Mouse (Mus musculus): ENCODE results near the gene Ube2r2. TPM values are rescaled to one million over a fixed set of nuclear protein-coding genes. Genes with fewer than 3 reads are reported as not detected.

Ube2r2 gene
- 92.7 and 108 TPM in 2 replicates for polyA plus RNA-seq (2016; fragmentation: Nextera tagmentation; extraction: Ambion mirVana)

- H3K4me3 ChIP-seq, result peak within 1 kb of the TSS; percentile 94
- peak within 1 kb of the TSS; percentile 100 for H3K9ac ChIP-seq
- no peaks in the 10 kb centered on the region for H3K9me3 ChIP-seq
- H3K4me1 ChIP-seq, result peaks cover 4% of the 10 kb centered on the region; the same call in 1 of the 2 replicates
- under 1% methylated on average over 65 of the region's 65 CpGs for WGBS
- no peaks in the 10 kb centered on the region for H3K27me3 ChIP-seq (replicated peaks)
- H3K4me2 ChIP-seq (replicated peaks), result peak within 1 kb of the TSS; percentile 77
- peaks cover 10% of the 10 kb centered on the region; the same call in 1 of the 2 replicates for H3K36me3 ChIP-seq
- peak within 1 kb of the TSS; percentile 100 for H3K27ac ChIP-seq
- peak; percentile 83 for ATAC-seq (ENCODE audit: low FRiP score, low read depth)
These were observed at the start of gene Ube2r2 for GRCm38 (mm10) chr4:41135711-41136453. Gene Ube2r2 (plus strand): TSS chr4:41135743.

- Histone ChIP-seq H3K4me1 (no peaks in the 10 kb centered on the region), H3K9me3 (no peaks in the 10 kb centered on the region), H3K27ac (no peak overlapping the region), H3K4me3 (no peak overlapping the region), H3K4me2 (replicated peaks) (no peak overlapping the region), H3K36me3 (no peaks in the 10 kb centered on the region), H3K9ac (no peak overlapping the region), H3K27me3 (replicated peaks) (no peaks in the 10 kb centered on the region)
- no peak for ATAC-seq (ENCODE audit: low FRiP score, low read depth)
- 77% methylated on average over 9 of the region's 9 CpGs for WGBS
These were observed 48.6 kb upstream of the Ube2r2 start for GRCm38 (mm10) chr4:41086947-41087346.

- Histone ChIP-seq H3K4me1 (no peaks in the 10 kb centered on the region), H3K4me2 (replicated peaks) (no peak overlapping the region)
- WGBS, result 84% methylated on average over 16 of the region's 16 CpGs
These were observed 47.9 kb upstream of the Ube2r2 start for GRCm38 (mm10) chr4:41087459-41088298.

GRCm38 (mm10) chr4:41089189-41089588, 46.4 kb upstream of the Ube2r2 start:
- no peak for ATAC-seq (ENCODE audit: low FRiP score, low read depth)
- Histone ChIP-seq H3K27me3 (replicated peaks) (no peaks in the 10 kb centered on the region), H3K36me3 (no peaks in the 10 kb centered on the region), H3K27ac (no peak overlapping the region), H3K9me3 (no peaks in the 10 kb centered on the region), H3K4me2 (replicated peaks) (no peak overlapping the region), H3K4me1 (no peaks in the 10 kb centered on the region), H3K9ac (no peak overlapping the region), H3K4me3 (no peak overlapping the region)
- 80% methylated on average over 4 of the region's 4 CpGs for WGBS

More at GRCm38 (mm10) chr4:41087459-41088298, 47.9 kb upstream of the Ube2r2 start:
- Histone ChIP-seq H3K9me3 (no peaks in the 10 kb centered on the region), H3K36me3 (no peaks in the 10 kb centered on the region), H3K4me3 (no peak overlapping the region), H3K27me3 (replicated peaks) (no peaks in the 10 kb centered on the region), H3K27ac (no peak overlapping the region), H3K9ac (no peak overlapping the region)
- no peak for ATAC-seq (ENCODE audit: low FRiP score, low read depth)

- no peak overlapping the region for H3K4me3 ChIP-seq
- no peak for ATAC-seq (ENCODE audit: low FRiP score, low read depth)
- H3K9ac ChIP-seq, result no peak overlapping the region
- no peaks in the 10 kb centered on the region for H3K4me1 ChIP-seq
- WGBS, result 71% methylated on average over 2 of the region's 2 CpGs
- no peak overlapping the region for H3K4me2 ChIP-seq (replicated peaks)
- H3K9me3 ChIP-seq, result no peaks in the 10 kb centered on the region
- H3K27ac ChIP-seq, result no peak overlapping the region
- no peaks in the 10 kb centered on the region for H3K36me3 ChIP-seq
- H3K27me3 ChIP-seq (replicated peaks), result no peaks in the 10 kb centered on the region
These were observed 45.8 kb upstream of the Ube2r2 start for GRCm38 (mm10) chr4:41089705-41090104.

DNA sequence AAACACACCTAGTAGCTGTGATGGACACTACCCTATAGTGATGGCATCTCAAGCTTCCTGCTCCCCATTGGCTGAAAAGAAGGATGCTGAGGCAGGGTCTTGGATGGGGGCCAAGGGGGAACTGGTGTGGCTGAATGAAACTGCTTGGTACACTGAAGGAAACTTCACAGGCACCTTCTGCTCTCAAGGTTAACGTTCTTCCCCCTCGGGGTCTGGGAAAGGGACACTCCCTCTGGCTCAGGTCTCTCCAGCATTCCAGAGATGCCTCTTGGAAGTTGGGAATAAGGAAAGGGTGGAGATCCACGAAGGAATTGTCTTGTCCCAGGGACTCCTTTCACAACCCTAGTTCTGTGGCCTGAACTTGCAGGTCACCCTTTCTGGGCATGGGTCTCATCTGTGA, 44.2 kb upstream of the Ube2r2 start:
- Histone ChIP-seq H3K4me2 (replicated peaks) (no peak overlapping the region), H3K9me3 (no peaks in the 10 kb centered on the region), H3K36me3 (no peaks in the 10 kb centered on the region), H3K4me1 (no peaks in the 10 kb centered on the region), H3K4me3 (no peak overlapping the region), H3K27me3 (replicated peaks) (peaks cover 10% of the 10 kb centered on the region), H3K9ac (no peak overlapping the region), H3K27ac (no peak overlapping the region)
- no peak for ATAC-seq (ENCODE audit: low FRiP score, low read depth)
- 54% methylated on average over 3 of the region's 3 CpGs for WGBS

DNA sequence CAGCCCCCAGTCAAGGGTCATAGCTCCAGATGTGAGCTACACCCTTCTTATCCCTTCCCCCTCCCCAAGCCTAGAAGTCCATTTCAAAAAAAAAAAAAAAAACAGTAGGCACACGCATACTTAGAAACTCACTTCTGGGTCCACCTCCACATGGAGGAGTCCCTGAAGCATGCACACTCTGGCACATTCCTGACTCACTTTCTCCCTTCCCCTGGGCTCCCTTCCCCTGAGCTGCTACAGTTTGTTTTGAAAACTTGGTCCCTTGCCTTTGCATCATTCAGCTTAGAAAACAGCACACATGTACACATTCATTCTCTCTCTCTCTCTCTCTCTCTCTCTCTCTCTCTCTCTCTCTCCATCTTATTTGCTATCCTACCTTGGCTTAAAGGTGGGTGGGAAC, 42.6 kb upstream of the Ube2r2 start:
- H3K9me3 ChIP-seq, result no peaks in the 10 kb centered on the region
- H3K4me3 ChIP-seq, result no peak overlapping the region
- H3K27ac ChIP-seq, result no peak overlapping the region
- H3K27me3 ChIP-seq (replicated peaks), result peaks cover 26% of the 10 kb centered on the region
- H3K4me1 ChIP-seq, result peaks cover 3% of the 10 kb centered on the region
- no peak overlapping the region for H3K4me2 ChIP-seq (replicated peaks)
- no peak overlapping the region for H3K9ac ChIP-seq
- WGBS, result 88% methylated on average over 1 of the region's 1 CpGs
- no peak for ATAC-seq (ENCODE audit: low FRiP score, low read depth)
- H3K36me3 ChIP-seq, result no peaks in the 10 kb centered on the region

GRCm38 (mm10) chr4:41094361-41094760, 41.2 kb upstream of the Ube2r2 start:
- Histone ChIP-seq H3K36me3 (no peaks in the 10 kb centered on the region), H3K27ac (no peak overlapping the region), H3K9me3 (no peaks in the 10 kb centered on the region), H3K4me2 (replicated peaks) (no peak overlapping the region), H3K4me3 (no peak overlapping the region), H3K4me1 (peaks cover 10% of the 10 kb centered on the region), H3K27me3 (replicated peaks) (peaks cover 35% of the 10 kb centered on the region), H3K9ac (no peak overlapping the region)
- no peak for ATAC-seq (ENCODE audit: low FRiP score, low read depth)
- 84% methylated on average over 9 of the region's 9 CpGs for WGBS

DNA sequence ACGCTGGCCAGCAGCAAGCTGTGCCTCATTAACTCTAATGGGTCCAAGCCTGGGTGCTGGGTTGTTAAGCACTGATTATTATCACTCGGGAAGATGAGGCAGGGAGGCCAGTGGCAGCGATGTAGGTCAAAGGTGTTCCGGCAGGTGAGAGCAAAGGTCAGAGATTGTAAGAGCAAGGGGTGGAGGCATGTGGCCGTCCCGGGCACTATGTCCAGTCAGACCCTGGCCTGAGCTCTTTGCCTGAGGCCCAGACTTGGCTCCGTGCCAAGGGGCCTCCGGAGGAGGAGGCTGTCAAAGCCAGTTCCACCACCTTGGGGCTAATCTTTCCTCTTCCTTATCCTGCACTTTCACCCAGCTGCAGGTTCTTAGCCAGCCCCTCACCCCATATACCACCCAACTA, 39.4 kb upstream of the Ube2r2 start:
- peaks cover 40% of the 10 kb centered on the region for H3K27me3 ChIP-seq (replicated peaks)

GRCm38 (mm10) chr4:41096794-41097193, 38.7 kb upstream of the Ube2r2 start:
- WGBS, result 61% methylated on average over 5 of the region's 5 CpGs
- Histone ChIP-seq H3K36me3 (no peaks in the 10 kb centered on the region), H3K27me3 (replicated peaks) (peaks cover 40% of the 10 kb centered on the region), H3K4me2 (replicated peaks) (no peak overlapping the region; the same call in 1 of the 2 replicates), H3K9ac (no peak overlapping the region), H3K27ac (no peak overlapping the region), H3K4me1 (peaks cover 10% of the 10 kb centered on the region), H3K4me3 (no peak overlapping the region), H3K9me3 (no peaks in the 10 kb centered on the region)
- ATAC-seq (ENCODE audit: low FRiP score, low read depth), result no peak

More for the DNA sequence above, 39.4 kb upstream of the Ube2r2 start:
- 69% methylated on average over 8 of the region's 8 CpGs for WGBS
- Histone ChIP-seq H3K4me1 (peaks cover 10% of the 10 kb centered on the region), H3K9ac (no peak overlapping the region), H3K27ac (no peak overlapping the region), H3K36me3 (no peaks in the 10 kb centered on the region), H3K9me3 (no peaks in the 10 kb centered on the region), H3K4me3 (no peak overlapping the region), H3K4me2 (replicated peaks) (no peak overlapping the region; the same call in 1 of the 2 replicates)
- no peak for ATAC-seq (ENCODE audit: low FRiP score, low read depth)

DNA sequence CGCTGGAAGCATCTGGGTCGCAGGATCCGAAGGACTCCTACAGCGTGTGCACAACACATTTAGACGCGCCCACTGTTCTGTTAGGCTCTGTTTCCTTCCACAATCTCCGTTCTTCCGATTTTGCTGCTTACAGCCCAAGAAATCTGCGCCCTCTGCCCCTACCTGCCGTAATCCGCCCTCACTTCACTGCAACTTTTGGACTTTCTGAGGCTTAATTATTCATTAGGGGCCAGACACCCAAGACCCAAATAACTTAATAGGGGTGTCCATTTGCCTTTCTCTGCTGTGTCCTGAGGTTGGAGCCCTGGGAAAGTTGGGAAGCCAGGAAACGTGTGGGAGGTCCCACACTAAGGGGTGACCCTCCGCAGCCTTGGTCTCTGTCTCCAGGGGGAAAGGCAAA, 38.2 kb upstream of the Ube2r2 start:
- ATAC-seq (ENCODE audit: low FRiP score, low read depth), result no peak
- H3K27me3 ChIP-seq (replicated peaks), result peaks cover 40% of the 10 kb centered on the region

GRCm38 (mm10) chr4:41097871-41098576, 37.5 kb upstream of the Ube2r2 start, which contains the start of gene Aqp3:
Gene Aqp3 (minus strand): TSS chr4:41098183.
- Histone ChIP-seq H3K4me1 (peaks cover 10% of the 10 kb centered on the region), H3K27me3 (replicated peaks) (peaks cover 40% of the 10 kb centered on the region), H3K27ac (no peak within 1 kb of the TSS), H3K9ac (peak within 1 kb of the TSS; percentile 59), H3K4me2 (replicated peaks) (peak within 1 kb of the TSS; percentile 87), H3K4me3 (peak within 1 kb of the TSS; percentile 37), H3K36me3 (no peaks in the 10 kb centered on the region), H3K9me3 (no peaks in the 10 kb centered on the region)
- peak; percentile 54 for ATAC-seq (ENCODE audit: low FRiP score, low read depth)
- under 1% methylated on average over 42 of the region's 42 CpGs for WGBS

More for the DNA sequence above, 38.2 kb upstream of the Ube2r2 start:
- Histone ChIP-seq H3K27ac (no peak overlapping the region), H3K4me1 (peaks cover 10% of the 10 kb centered on the region), H3K4me3 (no peak overlapping the region), H3K4me2 (replicated peaks) (peak overlapping the region; percentile 87), H3K36me3 (no peaks in the 10 kb centered on the region), H3K9ac (no peak overlapping the region), H3K9me3 (no peaks in the 10 kb centered on the region)
- 46% methylated on average over 13 of the region's 13 CpGs for WGBS

Measured in neural tube, embryonic 12.5 days (tissue).